Mouse (Mus musculus): ENCODE measurements around the gene Lgr5. TPM values are rescaled to one million over a fixed set of nuclear protein-coding genes. Genes with fewer than 3 reads are reported as not detected.

Gene Lgr5
- polyA plus RNA-seq, 1 experiment from 2014 or later = 4.0 TPM

- peaks cover 6% of the 10 kb centered on the region; the same call in 1 of the 2 replicates for H3K4me1 ChIP-seq
- no peaks in the 10 kb centered on the region for H3K36me3 ChIP-seq
- no peaks in the 10 kb centered on the region for H3K9me3 ChIP-seq
- no peak for DNase-seq (ENCODE audit: low spot score)
- WGBS = 93% methylated on average over 3 of the region's 3 CpGs
- H3K4me3 ChIP-seq = no peak overlapping the region
- H3K27ac ChIP-seq = no peak overlapping the region
- H3K27me3 ChIP-seq (ENCODE audit: insufficient read depth, poor library complexity, severe bottlenecking) = no peaks in the 10 kb centered on the region
Observed at GRCm38 (mm10) chr10:115518845-115519244, 68.7 kb downstream of the Lgr5 start.

- Histone ChIP-seq H3K9me3 (no peaks in the 10 kb centered on the region), H3K27ac (no peak overlapping the region), H3K36me3 (no peaks in the 10 kb centered on the region), H3K4me1 (peaks cover 3% of the 10 kb centered on the region; the same call in 1 of the 2 replicates), H3K4me3 (no peak overlapping the region), H3K27me3 (ENCODE audit: insufficient read depth, poor library complexity, severe bottlenecking) (no peaks in the 10 kb centered on the region)
- no peak for DNase-seq (ENCODE audit: low spot score)
- 81% methylated on average over 7 of the region's 7 CpGs for WGBS
Observed at GRCm38 (mm10) chr10:115515503-115515902, 72.1 kb downstream of the Lgr5 start.

DNA sequence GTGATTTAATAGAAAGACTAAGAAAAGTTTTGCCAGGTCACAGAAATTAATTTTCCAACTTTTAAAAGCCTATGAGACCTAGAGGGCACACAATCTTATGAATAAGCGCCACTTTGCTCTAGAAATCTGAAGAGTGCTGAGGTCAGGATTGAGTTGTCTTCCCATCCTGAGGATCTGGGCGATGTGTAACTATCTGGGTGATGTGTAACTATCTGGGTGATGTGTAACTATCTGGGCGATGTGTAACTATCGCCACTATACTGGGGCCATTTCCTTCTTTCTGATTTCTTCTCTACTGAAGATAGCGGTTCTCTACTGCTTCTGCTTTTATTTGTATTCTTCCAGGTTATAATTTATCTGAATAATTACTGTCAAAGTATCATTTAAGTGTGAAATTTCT is 76.6 kb downstream of the Lgr5 start:
- Histone ChIP-seq H3K27ac (no peak overlapping the region), H3K9me3 (no peaks in the 10 kb centered on the region), H3K36me3 (no peaks in the 10 kb centered on the region), H3K4me3 (no peak overlapping the region), H3K4me1 (no peaks in the 10 kb centered on the region), H3K27me3 (ENCODE audit: insufficient read depth, poor library complexity, severe bottlenecking) (no peaks in the 10 kb centered on the region)
- 86% methylated on average over 5 of the region's 5 CpGs for WGBS
- no peak for DNase-seq (ENCODE audit: low spot score)

DNA sequence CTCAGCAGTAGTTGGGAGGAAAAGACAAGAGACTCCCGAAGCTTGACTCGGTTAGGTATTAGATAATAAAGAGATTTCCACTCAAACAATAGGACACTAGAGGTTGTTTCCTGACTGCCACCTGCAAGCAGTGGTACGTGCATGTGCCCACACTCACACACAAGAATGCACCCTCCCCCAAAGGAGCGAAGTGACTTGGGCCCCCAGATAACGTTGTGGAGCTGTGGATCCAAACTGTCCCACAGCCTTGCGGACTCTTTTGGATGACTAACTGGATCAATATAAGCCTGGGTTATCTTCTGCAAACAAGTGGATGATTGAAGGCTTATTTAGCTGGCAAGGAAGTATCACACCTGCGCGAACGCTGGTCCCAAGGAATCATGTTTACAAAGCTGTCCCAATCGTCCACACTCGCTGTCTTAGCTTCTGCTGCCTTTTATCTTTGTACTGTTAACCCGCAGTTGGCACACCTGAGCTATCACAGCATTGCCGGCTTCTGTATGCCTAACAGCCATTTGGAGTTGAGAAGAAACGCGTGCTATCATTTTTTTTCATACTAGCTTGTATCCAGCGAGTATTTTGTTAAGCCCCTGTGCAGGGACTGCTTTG is 81.8 kb downstream of the Lgr5 start:
- no peaks in the 10 kb centered on the region for H3K4me1 ChIP-seq
- no peak for DNase-seq (ENCODE audit: low spot score)
- no peak overlapping the region for H3K4me3 ChIP-seq
- no peaks in the 10 kb centered on the region for H3K36me3 ChIP-seq
- no peaks in the 10 kb centered on the region for H3K9me3 ChIP-seq
- 83% methylated on average over 16 of the region's 16 CpGs for WGBS
- H3K27me3 ChIP-seq (ENCODE audit: insufficient read depth, poor library complexity, severe bottlenecking) = no peaks in the 10 kb centered on the region
- no peak overlapping the region for H3K27ac ChIP-seq

GRCm38 (mm10) chr10:115505155-115505554 is 82.4 kb downstream of the Lgr5 start:
- Histone ChIP-seq H3K27me3 (ENCODE audit: insufficient read depth, poor library complexity, severe bottlenecking) (no peaks in the 10 kb centered on the region), H3K9me3 (no peaks in the 10 kb centered on the region), H3K4me3 (no peak overlapping the region), H3K27ac (no peak overlapping the region), H3K4me1 (no peaks in the 10 kb centered on the region), H3K36me3 (no peaks in the 10 kb centered on the region)
- DNase-seq (ENCODE audit: low spot score) = no peak
- WGBS = 91% methylated on average over 10 of the region's 10 CpGs

GRCm38 (mm10) chr10:115493778-115494141 is 93.8 kb downstream of the Lgr5 start:
- Histone ChIP-seq H3K27me3 (ENCODE audit: insufficient read depth, poor library complexity, severe bottlenecking) (no peaks in the 10 kb centered on the region), H3K36me3 (0 out of 2 replicates have a peak, but pooled peaks cover 2% of the 10 kb centered on the region), H3K27ac (peak overlapping the region; percentile 29; the same call in 1 of the 2 replicates), H3K4me1 (peaks cover 10% of the 10 kb centered on the region), H3K9me3 (peaks cover 4% of the 10 kb centered on the region; the same call in 1 of the 2 replicates), H3K4me3 (peak overlapping the region; percentile 37)
- no peak for DNase-seq (ENCODE audit: low spot score)
- 10% methylated on average over 7 of the region's 7 CpGs for WGBS

GRCm38 (mm10) chr10:115492956-115493777 is 94.4 kb downstream of the Lgr5 start:
- Histone ChIP-seq H3K27me3 (ENCODE audit: insufficient read depth, poor library complexity, severe bottlenecking) (no peaks in the 10 kb centered on the region), H3K36me3 (0 out of 2 replicates have a peak, but pooled peaks cover 2% of the 10 kb centered on the region), H3K9me3 (peaks cover 4% of the 10 kb centered on the region; the same call in 1 of the 2 replicates), H3K4me1 (peaks cover 10% of the 10 kb centered on the region), H3K27ac (peak overlapping the region; percentile 29; the same call in 1 of the 2 replicates), H3K4me3 (peak overlapping the region; percentile 37)
- 34% methylated on average over 12 of the region's 12 CpGs for WGBS
- DNase-seq (ENCODE audit: low spot score) = no peak

DNA sequence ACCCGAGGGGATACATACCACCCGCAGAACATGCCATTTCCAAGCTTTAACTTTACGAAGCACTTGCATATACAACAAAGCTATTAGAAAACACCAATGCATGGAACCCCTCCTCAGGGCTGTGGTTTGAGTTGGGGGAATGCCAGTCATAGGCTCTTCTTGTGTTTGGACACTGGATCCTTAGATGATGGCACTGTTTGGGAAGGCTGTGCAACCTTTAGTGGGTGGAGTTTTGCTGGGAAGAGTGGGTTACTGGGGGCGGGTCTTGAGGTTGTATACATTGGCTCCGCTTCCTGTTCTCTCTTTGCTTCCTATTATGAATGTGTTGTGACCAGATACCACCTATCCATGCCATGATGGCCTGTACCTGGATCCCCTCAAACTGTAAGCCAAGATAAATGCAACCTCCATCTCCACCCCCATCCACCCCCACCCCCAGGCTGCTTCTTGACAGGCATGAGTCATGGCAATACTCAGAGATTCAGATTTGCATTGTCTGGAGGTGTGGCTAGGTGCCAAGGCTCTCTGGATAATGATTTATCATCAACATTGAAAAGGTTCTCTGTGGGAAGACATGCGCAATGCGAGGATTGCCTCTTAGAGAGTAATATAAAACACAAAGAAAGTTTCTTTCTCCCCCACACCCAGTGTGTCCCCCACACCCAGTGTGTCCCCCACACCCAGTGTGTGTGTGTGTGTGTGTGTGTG is 95.6 kb downstream of the Lgr5 start:
- H3K36me3 ChIP-seq = 0 out of 2 replicates have a peak, but pooled peaks cover 2% of the 10 kb centered on the region
- peaks cover 10% of the 10 kb centered on the region for H3K4me1 ChIP-seq
- H3K27me3 ChIP-seq (ENCODE audit: insufficient read depth, poor library complexity, severe bottlenecking) = no peaks in the 10 kb centered on the region
- peaks cover 4% of the 10 kb centered on the region; the same call in 1 of the 2 replicates for H3K9me3 ChIP-seq
- no peak for DNase-seq (ENCODE audit: low spot score)
- H3K4me3 ChIP-seq = no peak overlapping the region
- WGBS = 88% methylated on average over 7 of the region's 7 CpGs
- H3K27ac ChIP-seq = no peak overlapping the region

GRCm38 (mm10) chr10:115485602-115486001 is 102.0 kb downstream of the Lgr5 start:
- WGBS = 69% methylated on average over 2 of the region's 2 CpGs
- no peak overlapping the region for H3K27ac ChIP-seq
- DNase-seq (ENCODE audit: low spot score) = no peak
- no peaks in the 10 kb centered on the region for H3K27me3 ChIP-seq (ENCODE audit: insufficient read depth, poor library complexity, severe bottlenecking)
- no peaks in the 10 kb centered on the region for H3K4me1 ChIP-seq
- H3K4me3 ChIP-seq = no peak overlapping the region
- no peaks in the 10 kb centered on the region for H3K36me3 ChIP-seq
- no peaks in the 10 kb centered on the region for H3K9me3 ChIP-seq

- Histone ChIP-seq H3K9me3 (no peaks in the 10 kb centered on the region), H3K4me3 (no peak overlapping the region), H3K4me1 (no peaks in the 10 kb centered on the region), H3K27me3 (ENCODE audit: insufficient read depth, poor library complexity, severe bottlenecking) (no peaks in the 10 kb centered on the region), H3K36me3 (no peaks in the 10 kb centered on the region), H3K27ac (no peak overlapping the region)
- DNase-seq (ENCODE audit: low spot score) = no peak
- WGBS = 69% methylated on average over 3 of the region's 3 CpGs
Observed at GRCm38 (mm10) chr10:115484660-115485059, 102.9 kb downstream of the Lgr5 start.

GRCm38 (mm10) chr10:115478441-115479141 is 109.0 kb downstream of the Lgr5 start:
- no peak for DNase-seq (ENCODE audit: low spot score)
- WGBS = 26% methylated on average over 19 of the region's 20 CpGs
- Histone ChIP-seq H3K27ac (peak overlapping the region; percentile 42; the same call in 1 of the 2 replicates), H3K4me3 (peak overlapping the region; percentile 40), H3K9me3 (no peaks in the 10 kb centered on the region), H3K27me3 (ENCODE audit: insufficient read depth, poor library complexity, severe bottlenecking) (no peaks in the 10 kb centered on the region), H3K4me1 (peaks cover 8% of the 10 kb centered on the region), H3K36me3 (no peaks in the 10 kb centered on the region)

DNA sequence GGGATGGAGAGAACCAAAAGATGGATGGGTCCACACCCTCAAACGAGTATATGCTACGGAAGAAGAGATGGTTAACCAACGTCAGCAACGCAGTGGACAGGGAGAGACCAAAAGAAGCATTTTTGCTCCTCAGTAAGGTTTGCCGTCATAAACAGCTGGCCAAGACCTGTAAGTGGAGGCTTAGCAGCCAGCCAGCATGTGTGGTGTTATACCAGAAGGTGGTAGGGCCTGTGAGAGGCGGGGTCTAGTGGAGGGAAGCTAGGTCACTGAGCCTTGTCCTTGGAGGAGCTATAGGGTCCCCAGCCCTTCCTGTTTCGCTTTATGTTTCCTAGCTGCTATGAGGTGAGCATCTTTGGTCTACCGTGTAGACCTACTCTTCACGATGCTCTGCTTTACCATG is 111.1 kb downstream of the Lgr5 start:
- no peak overlapping the region for H3K4me3 ChIP-seq
- DNase-seq (ENCODE audit: low spot score) = no peak
- H3K36me3 ChIP-seq = no peaks in the 10 kb centered on the region
- H3K4me1 ChIP-seq = peaks cover 8% of the 10 kb centered on the region
- 89% methylated on average over 9 of the region's 9 CpGs for WGBS
- H3K27me3 ChIP-seq (ENCODE audit: insufficient read depth, poor library complexity, severe bottlenecking) = no peaks in the 10 kb centered on the region
- no peaks in the 10 kb centered on the region for H3K9me3 ChIP-seq
- no peak overlapping the region for H3K27ac ChIP-seq
